Mouse (Mus musculus): Measurements from ENCODE around the gene Lfng.

- TF ChIP-seq CTCF (IDR thresholded peaks at IDR 0.05; ENCODE audit: low read depth) (no peak), EP300 (optimal IDR thresholded peaks at IDR 0.05) (no peak)
Measured at GRCm38 (mm10) chr5:140567751-140568150, 39.4 kb upstream of the Lfng start.
